Mouse (Mus musculus): ENCODE data around the gene Mlxipl. TPM values are rescaled to one million over a fixed set of nuclear protein-coding genes. Genes with fewer than 3 reads are reported as not detected.

Mlxipl gene
- polyA plus RNA-seq, 2 experiments = 0.54 to 3.3 TPM

DNA sequence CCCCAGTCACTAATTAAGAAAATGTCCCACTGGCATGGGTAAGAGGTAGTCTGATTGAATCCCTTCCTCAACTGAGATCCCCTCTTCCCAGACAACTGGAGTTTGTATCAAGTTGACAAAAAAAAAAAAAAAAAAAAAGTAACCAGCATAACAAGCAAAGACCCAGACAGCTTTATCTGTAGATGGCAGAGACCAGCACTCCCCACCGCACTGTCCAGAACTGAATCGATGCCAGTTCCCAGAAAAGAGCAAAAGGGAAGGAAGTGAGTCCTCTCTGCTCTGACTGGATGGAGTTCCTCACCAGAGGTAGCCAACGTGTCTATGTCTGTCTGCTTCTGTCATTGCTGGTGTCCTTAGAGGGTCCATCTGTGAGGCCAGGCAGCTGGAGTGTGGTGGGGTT is 55.8 kb downstream of the Mlxipl start:
- Histone ChIP-seq H3K4me2 (replicated peaks; ENCODE audit: low read depth, low read length, severe bottlenecking) (no peak overlapping the region), H3K36me3 (ENCODE audit: control insufficient read depth, insufficient read depth, low read length) (no peaks in the 10 kb centered on the region), H3K4me3 (replicated peaks; ENCODE audit: low read length) (no peak overlapping the region), H3K9ac (ENCODE audit: low read depth, low read length, severe bottlenecking) (no peak overlapping the region), H3K4me1 (ENCODE audit: control insufficient read depth, insufficient read depth, low read length) (peaks cover 3% of the 10 kb centered on the region; the same call in 1 of the 2 replicates), H3K9me3 (ENCODE audit: control insufficient read depth, low read length) (no peaks in the 10 kb centered on the region), H3K27ac (replicated peaks; ENCODE audit: low read depth, low read length) (no peak overlapping the region), H3K27me3 (ENCODE audit: control insufficient read depth, insufficient read depth, low read length) (no peaks in the 10 kb centered on the region)
- WGBS = 77% methylated on average over 3 of the region's 3 CpGs
- no peak for TF ChIP-seq POLR2A (IDR thresholded peaks at IDR 0.05; ENCODE audit: borderline replicate concordance, extremely low read depth, insufficient read depth, insufficient read length)
- no peak for ATAC-seq (ENCODE audit: low FRiP score, low read depth)
- DNase-seq (ENCODE audit: low spot score) = no peak

DNA sequence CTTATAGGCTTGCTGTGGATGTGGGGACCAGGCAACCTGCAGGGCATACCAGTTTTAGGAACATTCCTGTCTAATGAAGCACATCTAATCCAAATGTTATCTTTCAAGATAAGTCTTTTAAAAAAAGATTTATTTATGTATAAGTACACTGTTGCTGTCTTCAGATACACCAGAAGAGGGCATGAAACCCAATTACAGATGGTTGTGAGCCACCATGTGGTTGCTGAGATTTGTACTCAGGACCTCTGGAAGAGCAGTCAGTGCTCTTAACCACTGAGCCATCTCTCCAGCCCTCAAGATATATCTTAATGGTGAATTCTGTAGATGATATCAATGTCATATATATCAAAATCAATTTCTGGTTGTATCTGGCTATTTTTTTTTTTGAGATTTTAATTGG is 56.3 kb downstream of the Mlxipl start:
- Histone ChIP-seq H3K9ac (ENCODE audit: low read depth, low read length, severe bottlenecking) (no peak overlapping the region), H3K4me2 (replicated peaks; ENCODE audit: low read depth, low read length, severe bottlenecking) (no peak overlapping the region), H3K4me1 (ENCODE audit: control insufficient read depth, insufficient read depth, low read length) (peaks cover 3% of the 10 kb centered on the region; the same call in 1 of the 2 replicates), H3K9me3 (ENCODE audit: control insufficient read depth, low read length) (no peaks in the 10 kb centered on the region), H3K27ac (replicated peaks; ENCODE audit: low read depth, low read length) (no peak overlapping the region), H3K4me3 (replicated peaks; ENCODE audit: low read length) (no peak overlapping the region), H3K27me3 (ENCODE audit: control insufficient read depth, insufficient read depth, low read length) (no peaks in the 10 kb centered on the region), H3K36me3 (ENCODE audit: control insufficient read depth, insufficient read depth, low read length) (no peaks in the 10 kb centered on the region)
- DNase-seq (ENCODE audit: low spot score) (no peak), ATAC-seq (ENCODE audit: low FRiP score, low read depth) (no peak)
- TF ChIP-seq POLR2A (IDR thresholded peaks at IDR 0.05; ENCODE audit: borderline replicate concordance, extremely low read depth, insufficient read depth, insufficient read length) = no peak

DNA sequence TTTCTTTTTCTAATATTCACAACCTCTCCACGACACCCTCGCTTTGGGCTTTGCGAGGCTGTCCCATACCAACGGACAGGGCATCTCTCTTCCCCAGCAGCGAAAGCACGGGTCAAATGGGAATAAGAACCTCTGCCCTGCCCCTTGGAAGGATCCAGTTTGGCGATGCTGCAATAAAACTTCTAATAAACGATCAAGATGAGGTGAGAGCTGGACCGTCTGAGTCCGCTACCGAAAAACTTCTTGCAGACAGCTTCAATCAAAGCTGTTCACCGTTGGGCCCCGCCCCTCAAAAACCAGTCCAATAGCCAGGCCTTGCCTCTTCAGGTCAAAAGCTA is 59.0 kb downstream of the Mlxipl start:
- WGBS = under 1% methylated on average over 13 of the region's 13 CpGs
- Histone ChIP-seq H3K36me3 (ENCODE audit: control insufficient read depth, insufficient read depth, low read length) (peaks cover 11% of the 10 kb centered on the region), H3K9me3 (ENCODE audit: control insufficient read depth, low read length) (no peaks in the 10 kb centered on the region), H3K4me2 (replicated peaks; ENCODE audit: low read depth, low read length, severe bottlenecking) (peak overlapping the region; percentile 55), H3K4me3 (replicated peaks; ENCODE audit: low read length) (peak overlapping the region; percentile 71), H3K4me1 (ENCODE audit: control insufficient read depth, insufficient read depth, low read length) (peaks cover 3% of the 10 kb centered on the region; the same call in 1 of the 2 replicates), H3K27me3 (ENCODE audit: control insufficient read depth, insufficient read depth, low read length) (no peaks in the 10 kb centered on the region), H3K27ac (replicated peaks; ENCODE audit: low read depth, low read length) (peak overlapping the region; percentile 90), H3K9ac (ENCODE audit: low read depth, low read length, severe bottlenecking) (peak overlapping the region; percentile 47)
- DNase-seq (ENCODE audit: low spot score) (no peak), ATAC-seq (ENCODE audit: low FRiP score, low read depth) (no peak)
- TF ChIP-seq POLR2A (IDR thresholded peaks at IDR 0.05; ENCODE audit: borderline replicate concordance, extremely low read depth, insufficient read depth, insufficient read length) = peak; percentile 61; the same call in 1 of the 2 replicates

DNA sequence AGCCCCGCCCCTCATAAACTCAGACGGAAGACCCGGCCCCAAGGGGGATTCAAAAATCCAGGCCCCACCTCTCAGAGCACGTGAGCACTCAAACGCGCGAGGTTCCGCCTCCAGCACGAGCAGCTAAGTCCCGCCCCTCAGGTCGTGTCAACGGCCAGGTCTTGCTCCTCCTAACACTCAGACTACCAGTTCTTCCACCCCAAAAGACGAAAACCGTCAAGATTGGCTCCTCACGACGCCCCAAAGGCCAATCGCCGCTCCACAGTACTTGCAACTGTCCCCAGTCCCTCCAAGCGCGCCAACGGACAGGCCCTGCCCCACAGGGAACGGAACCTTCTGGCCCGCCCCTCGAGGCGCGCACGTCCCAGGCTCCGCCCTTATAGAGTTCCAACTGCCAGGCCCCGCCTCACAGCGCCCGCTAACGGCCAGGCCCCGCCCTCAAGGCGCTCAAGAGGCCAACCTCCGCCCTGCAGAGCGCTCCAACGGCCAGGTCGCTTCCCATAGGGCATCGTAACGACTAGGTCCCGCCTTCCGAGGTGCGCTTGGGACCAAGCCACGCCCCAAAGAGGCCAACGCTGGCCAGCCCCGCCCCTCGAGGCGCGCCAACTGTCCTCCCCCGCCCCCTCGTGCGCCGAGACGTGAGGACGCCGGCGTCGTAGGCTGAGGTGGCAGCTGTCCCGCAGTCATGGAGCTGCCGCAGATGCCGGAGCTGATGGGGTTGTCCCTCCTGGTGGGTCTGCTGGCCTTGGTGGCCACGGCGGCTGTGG is 59.5 kb downstream of the Mlxipl start, which contains the start of gene Tbl2:
Gene Tbl2, plus strand, starts transcription at position 605 of the 767 bp plus-strand sequence.
- H3K9me3 ChIP-seq (ENCODE audit: control insufficient read depth, low read length) = no peaks in the 10 kb centered on the region
- ATAC-seq (ENCODE audit: low FRiP score, low read depth) (peak; percentile 95), DNase-seq (ENCODE audit: low spot score) (peak; percentile 98)
- peaks cover 17% of the 10 kb centered on the region for H3K36me3 ChIP-seq (ENCODE audit: control insufficient read depth, insufficient read depth, low read length)
- peak within 1 kb of the TSS; percentile 64 for H3K9ac ChIP-seq (ENCODE audit: low read depth, low read length, severe bottlenecking)
- no peaks in the 10 kb centered on the region for H3K27me3 ChIP-seq (ENCODE audit: control insufficient read depth, insufficient read depth, low read length)
- peak; percentile 70; the same call in 1 of the 2 replicates for TF ChIP-seq POLR2A (IDR thresholded peaks at IDR 0.05; ENCODE audit: borderline replicate concordance, extremely low read depth, insufficient read depth, insufficient read length)
- peak within 1 kb of the TSS; percentile 55 for H3K4me2 ChIP-seq (replicated peaks; ENCODE audit: low read depth, low read length, severe bottlenecking)
- WGBS = 2% methylated on average over 50 of the region's 63 CpGs
- H3K27ac ChIP-seq (replicated peaks; ENCODE audit: low read depth, low read length) = peak within 1 kb of the TSS; percentile 90
- H3K4me1 ChIP-seq (ENCODE audit: control insufficient read depth, insufficient read depth, low read length) = peaks cover 3% of the 10 kb centered on the region; the same call in 1 of the 2 replicates
- peak within 1 kb of the TSS; percentile 71 for H3K4me3 ChIP-seq (replicated peaks; ENCODE audit: low read length)

GRCm38 (mm10) chr5:135149820-135150178 is 60.1 kb downstream of the Mlxipl start:
- Histone ChIP-seq H3K36me3 (ENCODE audit: control insufficient read depth, insufficient read depth, low read length) (peaks cover 21% of the 10 kb centered on the region), H3K4me2 (replicated peaks; ENCODE audit: low read depth, low read length, severe bottlenecking) (peak overlapping the region; percentile 55), H3K9ac (ENCODE audit: low read depth, low read length, severe bottlenecking) (peak overlapping the region; percentile 64), H3K9me3 (ENCODE audit: control insufficient read depth, low read length) (no peaks in the 10 kb centered on the region), H3K4me1 (ENCODE audit: control insufficient read depth, insufficient read depth, low read length) (peaks cover 3% of the 10 kb centered on the region; the same call in 1 of the 2 replicates), H3K27me3 (ENCODE audit: control insufficient read depth, insufficient read depth, low read length) (no peaks in the 10 kb centered on the region), H3K27ac (replicated peaks; ENCODE audit: low read depth, low read length) (peak overlapping the region; percentile 90; the same call in 1 of the 2 replicates), H3K4me3 (replicated peaks; ENCODE audit: low read length) (peak overlapping the region; percentile 71)
- 3% methylated on average over 14 of the region's 23 CpGs for WGBS
- ATAC-seq (ENCODE audit: low FRiP score, low read depth) (no peak), DNase-seq (ENCODE audit: low spot score) (peak; percentile 12)
- no peak for TF ChIP-seq POLR2A (IDR thresholded peaks at IDR 0.05; ENCODE audit: borderline replicate concordance, extremely low read depth, insufficient read depth, insufficient read length)
